Mouse (Mus musculus): ENCODE measurements around the gene H2-K1. TPM values are rescaled to one million over a fixed set of nuclear protein-coding genes. Genes with fewer than 3 reads are reported as not detected.
A peak's percentile ranks its signal among the peaks of the same experiment; 100 is the strongest.

The H2-K1 gene
- polyA plus RNA-seq, 1 experiment from 2014 or later: 137 TPM

- Histone ChIP-seq H3K9me3 (ENCODE audit: control insufficient read depth, low read length) (0 out of 2 replicates have a peak, but pooled peaks cover 2% of the 10 kb centered on the region), H3K36me3 (ENCODE audit: control insufficient read depth, insufficient read depth, low read length) (peaks cover 31% of the 10 kb centered on the region), H3K4me2 (ENCODE audit: low read length) (peak within 1 kb of the TSS; percentile 81), H3K27ac (ENCODE audit: low read depth) (peak within 1 kb of the TSS; percentile 87), H3K27me3 (replicated peaks; ENCODE audit: control insufficient read depth, insufficient read depth, low read length) (no peaks in the 10 kb centered on the region), H3K9ac (ENCODE audit: low read length) (peak within 1 kb of the TSS; percentile 84), H3K4me1 (replicated peaks; ENCODE audit: control insufficient read depth, insufficient read depth, low read length) (peaks cover 32% of the 10 kb centered on the region), H3K4me3 (ENCODE audit: low read depth, low read length) (peak within 1 kb of the TSS; percentile 63)
- 0% methylated on average over 48 of the region's 58 CpGs for WGBS
- peak; percentile 94 for DNase-seq (ENCODE audit: low spot score)
- ATAC-seq (replicated peaks; ENCODE audit: low FRiP score, low TSS enrichment, low read depth): peak; percentile 70
These were observed 24.2 kb upstream of the H2-K1 start, which contains the start of gene Ring1 for GRCm38 (mm10) chr17:34024317-34024821. Gene Ring1 (minus strand): TSS chr17:34024680.

GRCm38 (mm10) chr17:34023678-34024077, 23.5 kb upstream of the H2-K1 start:
- Histone ChIP-seq H3K9ac (ENCODE audit: low read length) (peak overlapping the region; percentile 84), H3K9me3 (ENCODE audit: control insufficient read depth, low read length) (0 out of 2 replicates have a peak, but pooled peaks cover 2% of the 10 kb centered on the region), H3K27me3 (replicated peaks; ENCODE audit: control insufficient read depth, insufficient read depth, low read length) (no peaks in the 10 kb centered on the region), H3K4me2 (ENCODE audit: low read length) (peak overlapping the region; percentile 81), H3K27ac (ENCODE audit: low read depth) (no peak overlapping the region; the same call in 1 of the 2 replicates), H3K4me3 (ENCODE audit: low read depth, low read length) (peak overlapping the region; percentile 63), H3K4me1 (replicated peaks; ENCODE audit: control insufficient read depth, insufficient read depth, low read length) (peaks cover 29% of the 10 kb centered on the region), H3K36me3 (ENCODE audit: control insufficient read depth, insufficient read depth, low read length) (peaks cover 24% of the 10 kb centered on the region)
- WGBS: 65% methylated on average over 9 of the region's 9 CpGs
- DNase-seq (ENCODE audit: low spot score) (no peak), ATAC-seq (replicated peaks; ENCODE audit: low FRiP score, low TSS enrichment, low read depth) (no peak)

- no peak overlapping the region for H3K4me2 ChIP-seq (ENCODE audit: low read length)
- 0 out of 2 replicates have a peak, but pooled peaks cover 2% of the 10 kb centered on the region for H3K9me3 ChIP-seq (ENCODE audit: control insufficient read depth, low read length)
- H3K4me1 ChIP-seq (replicated peaks; ENCODE audit: control insufficient read depth, insufficient read depth, low read length): peaks cover 23% of the 10 kb centered on the region
- no peaks in the 10 kb centered on the region for H3K27me3 ChIP-seq (replicated peaks; ENCODE audit: control insufficient read depth, insufficient read depth, low read length)
- no peak overlapping the region for H3K27ac ChIP-seq (ENCODE audit: low read depth)
- DNase-seq (ENCODE audit: low spot score) (no peak), ATAC-seq (replicated peaks; ENCODE audit: low FRiP score, low TSS enrichment, low read depth) (no peak)
- 97% methylated on average over 20 of the region's 20 CpGs for WGBS
- H3K4me3 ChIP-seq (ENCODE audit: low read depth, low read length): no peak overlapping the region
- no peak overlapping the region for H3K9ac ChIP-seq (ENCODE audit: low read length)
- peaks cover 19% of the 10 kb centered on the region for H3K36me3 ChIP-seq (ENCODE audit: control insufficient read depth, insufficient read depth, low read length)
These were observed 22.8 kb upstream of the H2-K1 start for GRCm38 (mm10) chr17:34022987-34023386.

GRCm38 (mm10) chr17:34022414-34022783, 22.3 kb upstream of the H2-K1 start:
- 93% methylated on average over 14 of the region's 14 CpGs for WGBS
- H3K9me3 ChIP-seq (ENCODE audit: control insufficient read depth, low read length): 0 out of 2 replicates have a peak, but pooled peaks cover 2% of the 10 kb centered on the region
- H3K4me2 ChIP-seq (ENCODE audit: low read length): no peak overlapping the region
- DNase-seq (ENCODE audit: low spot score): peak; percentile 37
- H3K4me1 ChIP-seq (replicated peaks; ENCODE audit: control insufficient read depth, insufficient read depth, low read length): peaks cover 22% of the 10 kb centered on the region
- H3K36me3 ChIP-seq (ENCODE audit: control insufficient read depth, insufficient read depth, low read length): peaks cover 19% of the 10 kb centered on the region
- H3K27me3 ChIP-seq (replicated peaks; ENCODE audit: control insufficient read depth, insufficient read depth, low read length): no peaks in the 10 kb centered on the region
- no peak for ATAC-seq (replicated peaks; ENCODE audit: low FRiP score, low TSS enrichment, low read depth)
- no peak overlapping the region for H3K27ac ChIP-seq (ENCODE audit: low read depth)
- no peak overlapping the region for H3K4me3 ChIP-seq (ENCODE audit: low read depth, low read length)
- H3K9ac ChIP-seq (ENCODE audit: low read length): no peak overlapping the region

DNA sequence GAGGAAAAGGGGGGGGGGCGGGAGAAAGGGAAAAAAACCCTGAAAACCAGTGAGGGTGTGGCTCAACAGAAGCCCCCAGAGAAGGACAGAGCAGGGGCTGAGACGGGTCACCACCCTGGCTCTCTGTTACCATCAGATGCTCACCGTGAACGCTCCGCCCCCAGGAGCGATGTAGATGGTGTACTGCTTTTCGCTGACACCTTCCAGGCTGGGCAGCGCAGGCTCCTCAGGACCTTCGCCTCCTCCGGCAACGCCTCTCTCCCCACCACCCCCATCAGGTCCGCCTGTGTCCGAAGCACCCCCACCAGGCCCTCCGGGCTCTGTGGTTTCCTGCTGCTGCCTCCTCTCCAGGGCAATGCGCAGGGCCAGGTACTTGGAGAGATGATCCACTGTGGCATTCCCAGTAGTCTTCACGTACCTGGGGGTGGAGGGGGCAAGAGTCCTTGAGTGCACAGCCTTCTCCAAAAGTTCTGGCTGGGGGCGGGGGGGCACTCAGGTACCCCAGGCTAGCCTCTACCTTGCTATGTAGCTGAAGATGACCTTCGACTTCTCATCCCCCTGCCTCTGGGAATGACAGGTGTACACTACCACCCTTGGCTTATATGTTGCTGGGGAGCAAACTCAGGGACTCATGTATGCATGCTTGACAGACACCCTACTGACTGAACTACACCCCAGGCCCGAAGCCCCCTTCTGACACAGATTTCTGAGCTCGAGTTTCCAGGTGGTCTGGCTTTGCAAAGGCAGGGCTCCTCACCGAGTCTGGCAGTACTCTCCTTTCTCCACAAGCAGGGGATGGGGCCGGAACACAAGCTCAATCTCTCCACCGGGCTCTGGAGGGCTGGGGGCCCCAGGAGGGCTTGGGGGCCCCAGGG, 21.6 kb upstream of the H2-K1 start:
- DNase-seq (ENCODE audit: low spot score): peak; percentile 36
- Histone ChIP-seq H3K27ac (ENCODE audit: low read depth) (no peak overlapping the region), H3K9ac (ENCODE audit: low read length) (no peak overlapping the region), H3K27me3 (replicated peaks; ENCODE audit: control insufficient read depth, insufficient read depth, low read length) (no peaks in the 10 kb centered on the region), H3K4me1 (replicated peaks; ENCODE audit: control insufficient read depth, insufficient read depth, low read length) (peaks cover 16% of the 10 kb centered on the region), H3K4me3 (ENCODE audit: low read depth, low read length) (no peak overlapping the region), H3K4me2 (ENCODE audit: low read length) (no peak overlapping the region), H3K36me3 (ENCODE audit: control insufficient read depth, insufficient read depth, low read length) (peaks cover 19% of the 10 kb centered on the region), H3K9me3 (ENCODE audit: control insufficient read depth, low read length) (0 out of 2 replicates have a peak, but pooled peaks cover 2% of the 10 kb centered on the region)
- WGBS: 94% methylated on average over 19 of the region's 23 CpGs
- ATAC-seq (replicated peaks; ENCODE audit: low FRiP score, low TSS enrichment, low read depth): no peak

DNA sequence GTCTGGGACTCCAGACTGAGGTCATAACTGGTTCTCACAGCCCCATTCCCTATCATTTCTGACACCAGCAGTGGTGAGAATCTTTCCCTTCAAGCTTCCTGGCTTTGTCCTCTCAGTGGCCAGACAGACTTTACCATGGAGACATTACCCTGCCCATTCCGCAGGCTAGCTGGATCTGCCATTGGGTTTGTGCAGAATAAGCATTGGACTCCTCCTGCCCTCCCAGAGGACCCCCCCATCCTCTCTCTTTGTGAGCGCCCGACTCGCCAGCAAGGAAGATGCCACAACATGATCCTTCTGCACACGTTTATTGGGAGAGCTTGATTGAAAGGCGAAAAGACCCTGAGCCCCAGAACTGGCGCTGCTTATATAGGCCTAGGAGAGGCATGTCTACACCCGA, 13.3 kb upstream of the H2-K1 start:
- Histone ChIP-seq H3K4me1 (replicated peaks; ENCODE audit: control insufficient read depth, insufficient read depth, low read length) (no peaks in the 10 kb centered on the region), H3K4me2 (ENCODE audit: low read length) (no peak overlapping the region), H3K27ac (ENCODE audit: low read depth) (no peak overlapping the region), H3K4me3 (ENCODE audit: low read depth, low read length) (no peak overlapping the region), H3K9ac (ENCODE audit: low read length) (no peak overlapping the region), H3K27me3 (replicated peaks; ENCODE audit: control insufficient read depth, insufficient read depth, low read length) (no peaks in the 10 kb centered on the region), H3K36me3 (ENCODE audit: control insufficient read depth, insufficient read depth, low read length) (no peaks in the 10 kb centered on the region), H3K9me3 (ENCODE audit: control insufficient read depth, low read length) (0 out of 2 replicates have a peak, but pooled peaks cover 2% of the 10 kb centered on the region)
- DNase-seq (ENCODE audit: low spot score): no peak
- WGBS: 96% methylated on average over 8 of the region's 8 CpGs
- no peak for ATAC-seq (replicated peaks; ENCODE audit: low FRiP score, low TSS enrichment, low read depth)

GRCm38 (mm10) chr17:34010156-34010555, 10.0 kb upstream of the H2-K1 start:
- H3K27me3 ChIP-seq (replicated peaks; ENCODE audit: control insufficient read depth, insufficient read depth, low read length): no peaks in the 10 kb centered on the region
- 0 out of 2 replicates have a peak, but pooled peaks cover 2% of the 10 kb centered on the region for H3K9me3 ChIP-seq (ENCODE audit: control insufficient read depth, low read length)
- no peak for ATAC-seq (replicated peaks; ENCODE audit: low FRiP score, low TSS enrichment, low read depth)
- no peak for DNase-seq (ENCODE audit: low spot score)
- H3K4me3 ChIP-seq (ENCODE audit: low read depth, low read length): no peak overlapping the region
- WGBS: 71% methylated on average over 5 of the region's 5 CpGs
- H3K4me2 ChIP-seq (ENCODE audit: low read length): no peak overlapping the region
- H3K9ac ChIP-seq (ENCODE audit: low read length): no peak overlapping the region
- H3K4me1 ChIP-seq (replicated peaks; ENCODE audit: control insufficient read depth, insufficient read depth, low read length): no peaks in the 10 kb centered on the region
- no peak overlapping the region for H3K27ac ChIP-seq (ENCODE audit: low read depth)
- H3K36me3 ChIP-seq (ENCODE audit: control insufficient read depth, insufficient read depth, low read length): no peaks in the 10 kb centered on the region

- Histone ChIP-seq H3K4me2 (ENCODE audit: low read length) (no peak overlapping the region), H3K27me3 (replicated peaks; ENCODE audit: control insufficient read depth, insufficient read depth, low read length) (0 out of 2 replicates have a peak, but pooled peaks cover 3% of the 10 kb centered on the region), H3K36me3 (ENCODE audit: control insufficient read depth, insufficient read depth, low read length) (no peaks in the 10 kb centered on the region), H3K9me3 (ENCODE audit: control insufficient read depth, low read length) (no peaks in the 10 kb centered on the region), H3K4me3 (ENCODE audit: low read depth, low read length) (no peak overlapping the region), H3K4me1 (replicated peaks; ENCODE audit: control insufficient read depth, insufficient read depth, low read length) (no peaks in the 10 kb centered on the region), H3K27ac (ENCODE audit: low read depth) (no peak overlapping the region), H3K9ac (ENCODE audit: low read length) (no peak overlapping the region)
- DNase-seq (ENCODE audit: low spot score) (no peak), ATAC-seq (replicated peaks; ENCODE audit: low FRiP score, low TSS enrichment, low read depth) (no peak)
- WGBS: 44% methylated on average over 2 of the region's 2 CpGs
These were observed 6.4 kb upstream of the H2-K1 start for GRCm38 (mm10) chr17:34006570-34006969.

Data from intestine, embryonic 14.5 days (tissue).